Mouse (Mus musculus) G1E (cell line): ENCODE data around the gene Lgals7.

Experiments
- CTCF ChIP-seq: IDR thresholded peaks from 2 replicates; pipeline ENCODE4 v1.5.1; 2012; ENCODE audit warnings: low read depth, low read length, inconsistent platforms, mixed read lengths
- GATA1 ChIP-seq: IDR thresholded peaks from 2 replicates; pipeline ENCODE4 v1.6.1; 2012; ENCODE audit warnings: borderline replicate concordance, low read length, inconsistent platforms, mixed read lengths
- TAL1 ChIP-seq: conservative IDR thresholded peaks from 2 replicates; pipeline ENCODE4 v1.6.1; 2012; ENCODE audit warnings: low read depth, low read length, inconsistent platforms, mixed read lengths

DNA sequence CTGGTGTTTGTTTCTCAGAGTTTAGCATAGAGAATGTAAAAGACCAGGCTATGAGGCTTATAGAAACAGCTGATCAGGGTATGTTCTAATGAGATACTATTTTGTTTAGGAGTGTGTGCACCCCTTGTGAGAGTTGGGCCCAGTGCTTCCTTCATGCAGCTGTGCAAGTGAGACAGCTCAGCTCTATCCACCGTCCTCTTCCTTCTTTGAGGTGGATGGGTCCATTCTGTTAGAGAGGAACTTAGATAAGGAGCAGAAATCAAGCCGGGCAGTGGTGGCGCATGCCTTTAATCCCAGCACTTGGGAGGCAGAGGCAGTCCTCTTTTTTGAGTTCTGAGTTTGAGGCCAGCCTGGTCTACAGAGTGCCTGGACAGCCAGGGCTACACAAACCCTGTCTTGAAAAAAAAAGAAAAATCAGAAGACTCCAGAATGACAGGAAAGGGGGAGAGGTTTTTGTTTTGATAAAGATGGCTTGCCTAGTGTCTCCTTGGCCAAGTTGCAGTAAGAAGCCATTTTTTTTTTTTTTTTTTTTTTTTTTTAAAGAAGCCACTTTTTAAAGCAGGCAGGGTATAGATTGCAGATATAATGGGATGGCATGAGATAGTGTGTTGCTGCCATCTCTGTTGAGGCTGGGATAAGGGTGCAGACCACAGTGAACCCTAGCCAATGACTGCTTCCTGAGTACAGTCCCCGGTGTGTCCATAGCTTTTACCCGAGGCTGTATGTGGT is 49.2 kb upstream of the Lgals7 start:
- TF ChIP-seq CTCF: no peak
- no peak for TF ChIP-seq GATA1
- TF ChIP-seq TAL1: no peak
